Comparison of ENCODE assay signal across 7 mouse cellular contexts in genomic region chr5:30815120-30815465, GRCm38 (mm10). TPM values are rescaled to one million over a fixed set of nuclear protein-coding genes. Genes with fewer than 3 reads are reported as not detected.
DNase-seq lines count a peak whose midpoint lies in the region; ATAC-seq and TF ChIP-seq lines count a peak whose summit lies in the region.

No protein-coding gene starts in this region.

- no peak for DNase-seq in layer of hippocampus, adult 2 months (ENCODE audit: low spot score in 2 of 2)
- no peak for DNase-seq in layer of hippocampus, adult 9-11 months
- DNase-seq in hindbrain, embryonic 14.5 days (ENCODE audit: low spot score): no peak
- no peak for DNase-seq in thymus, postnatal 25 days

- peaks cover 11% of the 10 kb centered on the region for H3K4me1 ChIP-seq in brown adipose tissue, adult 24 weeks (ENCODE audit: control insufficient read depth, insufficient read depth, insufficient read length, low read length)
- peaks cover 26% of the 10 kb centered on the region for H3K4me1 ChIP-seq in hindbrain, embryonic 14.5 days (replicated peaks; ENCODE audit: control insufficient read depth, insufficient read depth, low read length)

- no peak for TF ChIP-seq POLR2A in myocyte (IDR thresholded peaks at IDR 0.05; ENCODE audit: insufficient read length, low read depth)

- peaks cover 11% of the 10 kb centered on the region for H3K79me2 ChIP-seq in myocyte (ENCODE audit: control insufficient read depth, insufficient read depth)

- H3K27ac ChIP-seq in layer of hippocampus, adult 2 months: peak overlapping the region; percentile 98
- 0 out of 2 replicates have a peak overlapping the region, but pooled peaks have one; percentile 23 for H3K27ac ChIP-seq in brown adipose tissue, adult 24 weeks (replicated peaks; ENCODE audit: low read depth, low read length)
- peak overlapping the region; percentile 94 for H3K27ac ChIP-seq in hindbrain, embryonic 14.5 days

- WGBS in hindbrain, embryonic 14.5 days: under 1% methylated on average over 7 of the region's 7 CpGs

- peak; percentile 13; the same call in 1 of the 2 replicates for ATAC-seq in hindbrain, embryonic 14.5 days (ENCODE audit: low FRiP score)
- no peak for ATAC-seq in erythroid progenitor cell, adult 5-6 weeks (replicated peaks; ENCODE audit: low FRiP score, poor library complexity, severe bottlenecking)

- H3K9ac ChIP-seq in hindbrain, embryonic 14.5 days: peak overlapping the region; percentile 93

- peak overlapping the region; percentile 90 for H3K4me3 ChIP-seq in layer of hippocampus, adult 2 months
- peak overlapping the region; percentile 59 for H3K4me3 ChIP-seq in brown adipose tissue, adult 24 weeks (ENCODE audit: insufficient read depth, low read depth, low read length)
- H3K4me3 ChIP-seq in hindbrain, embryonic 14.5 days (replicated peaks; ENCODE audit: low read length): peak overlapping the region; percentile 92
- H3K4me3 ChIP-seq in myocyte: peak overlapping the region; percentile 41

- TF ChIP-seq CTCF in layer of hippocampus, adult 2 months (conservative IDR thresholded peaks at IDR 0.05): no peak

- H3K27me3 ChIP-seq in hindbrain, embryonic 14.5 days (ENCODE audit: control insufficient read depth, insufficient read depth, low read length): no peaks in the 10 kb centered on the region
- H3K27me3 ChIP-seq in myocyte (ENCODE audit: control insufficient read depth, insufficient read depth, insufficient read length): peaks cover 23% of the 10 kb centered on the region

- H3K4me2 ChIP-seq in hindbrain, embryonic 14.5 days (replicated peaks): peak overlapping the region; percentile 93
- peak overlapping the region; percentile 95 for H3K4me2 ChIP-seq in myocyte (ENCODE audit: low read depth)

- H3K36me3 ChIP-seq in hindbrain, embryonic 14.5 days (replicated peaks; ENCODE audit: control insufficient read depth, insufficient read depth): no peaks in the 10 kb centered on the region
- H3K36me3 ChIP-seq in myocyte (ENCODE audit: control insufficient read depth, insufficient read depth): no peaks in the 10 kb centered on the region

- H3K9me3 ChIP-seq in hindbrain, embryonic 14.5 days (ENCODE audit: control insufficient read depth, low read length): no peaks in the 10 kb centered on the region

- H3ac ChIP-seq in myocyte (ENCODE audit: control insufficient read depth, insufficient read length): peak overlapping the region; percentile 64

TF ChIP-seq in myocyte, 11 proteins besides CTCF, POLR2A, EP300 and RAD21:
- TF ChIP-seq POLR2AphosphoS2 (IDR thresholded peaks at IDR 0.05; ENCODE audit: insufficient read length, low read depth): no peak
- no peak for TF ChIP-seq E2F4 (IDR thresholded peaks at IDR 0.05; ENCODE audit: insufficient read depth)
- TF ChIP-seq USF1 (IDR thresholded peaks at IDR 0.05; ENCODE audit: low read depth): no peak
- TF ChIP-seq SRF (IDR thresholded peaks at IDR 0.05; ENCODE audit: control insufficient read depth, insufficient read length, low read depth): no peak
- TF ChIP-seq TCF12 (IDR thresholded peaks at IDR 0.05; ENCODE audit: insufficient read depth, poor library complexity, severe bottlenecking): no peak
- no peak for TF ChIP-seq REST (IDR thresholded peaks at IDR 0.05; ENCODE audit: insufficient read depth, insufficient read length)
- TF ChIP-seq MYOG (IDR thresholded peaks at IDR 0.05; ENCODE audit: control insufficient read depth in 1 of 3, insufficient read depth in 1 of 3, insufficient read length in 2 of 3, low read depth in 2 of 3): no peak
- no peak for TF ChIP-seq MYOD1 (IDR thresholded peaks at IDR 0.05; ENCODE audit: control insufficient read depth in 1 of 3, insufficient read length in 2 of 3, low read depth in 2 of 3)
- no peak for TF ChIP-seq CEBPB (IDR thresholded peaks at IDR 0.05; ENCODE audit: insufficient read depth, poor library complexity, severe bottlenecking)
- no peak for TF ChIP-seq MAX (IDR thresholded peaks at IDR 0.05; ENCODE audit: low read depth)

RNA-seq across cellular contexts. Expression of gene Mapre3, which starts 0.7 kb away (rescaled TPM):
- 100 to 1,000 TPM; 231 to 237 TPM for total RNA-seq in layer of hippocampus, adult 2 months (2021)
- polyA plus RNA-seq in brown adipose tissue, adult 24 weeks (2012; ENCODE audit: insufficient read depth, insufficient read length, missing spikeins): 35.6 and 69.3 TPM in 2 replicates
- 124 and 139 TPM in 2 replicates for polyA plus RNA-seq in hindbrain, embryonic 14.5 days (2014; fragmentation: Nextera tagmentation; extraction: Ambion mirVana)
- 58.7 TPM for polyA plus RNA-seq in myocyte (2012; fragmentation: generic; extraction: Trizol)
- 1.3 TPM in 1 of 2 replicates, not detected in the other for total RNA-seq in erythroid progenitor cell, adult 5-6 weeks (2015; ENCODE audit: low replicate concordance)
- total RNA-seq in erythroid progenitor cell, adult 5-6 weeks (2017; ENCODE audit: low replicate concordance): 0.64 TPM in 1 of 2 replicates, not detected in the other

RNA-seq across cellular contexts. Expression of gene Tmem214, which starts 52.7 kb away (rescaled TPM):
- total RNA-seq in layer of hippocampus, adult 2 months (2021): 10 to 100 TPM; 60.8 to 63.2 TPM
- polyA plus RNA-seq in brown adipose tissue, adult 24 weeks (2012; ENCODE audit: insufficient read depth, insufficient read length, missing spikeins): 18.2 and 30.3 TPM in 2 replicates
- 49.6 and 50.1 TPM in 2 replicates for polyA plus RNA-seq in hindbrain, embryonic 14.5 days (2014; fragmentation: Nextera tagmentation; extraction: Ambion mirVana)
- polyA plus RNA-seq in myocyte (2012; fragmentation: generic; extraction: Trizol): 52.8 TPM
- 6.8 and 11.3 TPM in 2 replicates for total RNA-seq in erythroid progenitor cell, adult 5-6 weeks (2015; ENCODE audit: low replicate concordance)
- total RNA-seq in erythroid progenitor cell, adult 5-6 weeks (2017; ENCODE audit: low replicate concordance): 9.5 and 10.0 TPM in 2 replicates

Comparison
In these comparisons a context has a peak if more than half of its experiments do, and no peak if none do; other contexts are left out.
1. H3K27ac ChIP-seq: peak in every context shown above with its lines; median percentile 98 in layer of hippocampus, adult 2 months; 94 in hindbrain, embryonic 14.5 days; 23 in brown adipose tissue, adult 24 weeks.
2. H3K4me3 ChIP-seq: peak in every context shown above with its lines; median percentile 92 in hindbrain, embryonic 14.5 days; 90 in layer of hippocampus, adult 2 months; 59 in brown adipose tissue, adult 24 weeks; 41 in myocyte.